Mouse (Mus musculus): Measurements from ENCODE around the gene Map2k7.

Map2k7 gene

GRCm38 (mm10) chr8:4238434-4239192 is at the start of gene Map2k7, which contains the start of gene Gm49320:
Gene Map2k7 (plus strand): TSS chr8:4238740.
Gene Gm49320 (plus strand): TSS chr8:4238865.
- peak; percentile 100 for DNase-seq

GRCm38 (mm10) chr8:4189031-4189722 is 49.4 kb upstream of the Map2k7 start:
- no peak for DNase-seq

GRCm38 (mm10) chr8:4192305-4192704 is 46.2 kb upstream of the Map2k7 start:
- no peak for DNase-seq

GRCm38 (mm10) chr8:4192807-4193587 is 45.5 kb upstream of the Map2k7 start:
- DNase-seq: peak; percentile 85 to 95

- DNase-seq: no peak
These were observed 45.0 kb upstream of the Map2k7 start for GRCm38 (mm10) chr8:4193588-4193894.

GRCm38 (mm10) chr8:4201321-4201720 is 37.2 kb upstream of the Map2k7 start:
- DNase-seq: no peak

- no peak for DNase-seq
These were observed 33.1 kb upstream of the Map2k7 start for GRCm38 (mm10) chr8:4205246-4206123.

GRCm38 (mm10) chr8:4206182-4207015 is 32.1 kb upstream of the Map2k7 start:
- no peak for DNase-seq

GRCm38 (mm10) chr8:4207016-4207350 is 31.6 kb upstream of the Map2k7 start:
- DNase-seq: no peak

GRCm38 (mm10) chr8:4211097-4211496 is 27.4 kb upstream of the Map2k7 start:
- DNase-seq: no peak

GRCm38 (mm10) chr8:4212809-4213209 is 25.7 kb upstream of the Map2k7 start:
- DNase-seq: peak in 1 of 2 experiments; percentile 36

GRCm38 (mm10) chr8:4213210-4214005 is 25.1 kb upstream of the Map2k7 start:
- peak; percentile 34 to 52 for DNase-seq

GRCm38 (mm10) chr8:4214006-4214980 is 24.2 kb upstream of the Map2k7 start:
- DNase-seq: peak; percentile 39 to 52

GRCm38 (mm10) chr8:4216296-4216695 is 22.2 kb upstream of the Map2k7 start:
- DNase-seq: no peak

GRCm38 (mm10) chr8:4216791-4217621 is 21.5 kb upstream of the Map2k7 start, which contains the start of gene Prr36:
Gene Prr36 (minus strand): TSS chr8:4217459.
- DNase-seq: no peak

GRCm38 (mm10) chr8:4219617-4220016 is 18.9 kb upstream of the Map2k7 start:
- no peak for DNase-seq

- DNase-seq: no peak
These were observed 16.5 kb upstream of the Map2k7 start for GRCm38 (mm10) chr8:4222059-4222458.

GRCm38 (mm10) chr8:4226323-4226722 is 12.2 kb upstream of the Map2k7 start:
- DNase-seq: no peak

All from kidney, postnatal 36 days (tissue).